Mouse (Mus musculus) limb, embryonic 14.5 days (tissue): ENCODE results near the gene Tbc1d1. TPM values are rescaled to one million over a fixed set of nuclear protein-coding genes. Genes with fewer than 3 reads are reported as not detected.
A peak's percentile ranks its signal among the peaks of the same experiment; 100 is the strongest.

Experiments
- ATAC-seq: fragments of 200-750 bp; cut with Nextera tagmentation; 2 replicates; pipeline ENCODE4 v1.8.0; 2017; ENCODE audit warnings: low read depth, moderate number of reproducible peaks, moderate TSS enrichment; ENCODE audit not compliant: low FRiP score
- DNase-seq: peaks from one replicate; pipeline ENCODE4 v3.0.0-alpha.2; 2015; ENCODE audit warnings: low spot score
- H3K27ac ChIP-seq: fragments of 300-500 bp; sonication (generic); replicated peaks from 2 replicates; pipeline ENCODE4 v1.5.1; 2014; ENCODE audit warnings: low read depth, mild to moderate bottlenecking, low read length, moderate library complexity, mixed read lengths
- H3K27me3 ChIP-seq: fragments of 300-500 bp; sonication (generic); 2 replicates; pipeline ENCODE4 v1.6.1; 2014; ENCODE audit warnings: low read length, mixed read lengths; ENCODE audit not compliant: control insufficient read depth, insufficient read depth
- H3K36me3 ChIP-seq: fragments of 300-500 bp; sonication (generic); 2 replicates; pipeline ENCODE4 v1.6.1; 2014; ENCODE audit warnings: mild to moderate bottlenecking, low read length, moderate library complexity, mixed read lengths; ENCODE audit not compliant: control insufficient read depth, insufficient read depth
- H3K4me1 ChIP-seq: fragments of 300-500 bp; sonication (generic); 2 replicates; pipeline ENCODE4 v1.6.1; 2014; ENCODE audit warnings: antibody characterized with exemption, low read length, mixed read lengths; ENCODE audit not compliant: control insufficient read depth, insufficient read depth
- H3K4me2 ChIP-seq: fragments of 300-500 bp; sonication (generic); replicated peaks from 2 replicates; pipeline ENCODE4 v1.6.1; 2014; ENCODE audit warnings: low read depth, mild to moderate bottlenecking, low read length, moderate library complexity; ENCODE audit not compliant: severe bottlenecking
- H3K4me3 ChIP-seq: fragments of 300-500 bp; sonication (generic); replicated peaks from 2 replicates; pipeline ENCODE4 v1.5.1; 2014; ENCODE audit warnings: low read length
- H3K9ac ChIP-seq: fragments of 300-500 bp; sonication (generic); 2 replicates; pipeline ENCODE4 v1.6.1; 2014; ENCODE audit warnings: mild to moderate bottlenecking, low read depth, low read length, moderate library complexity; ENCODE audit not compliant: severe bottlenecking
- H3K9me3 ChIP-seq: fragments of 300-500 bp; sonication (generic); 2 replicates; pipeline ENCODE4 v1.6.1; 2016; ENCODE audit warnings: low read length; ENCODE audit not compliant: control insufficient read depth
- POLR2A ChIP-seq: fragments of 200-500 bp; IDR thresholded peaks from 2 replicates; pipeline ENCODE4 v1.8.0; 2012; ENCODE audit warnings: inconsistent platforms, mild to moderate bottlenecking, moderate library complexity, borderline replicate concordance; ENCODE audit not compliant: insufficient read depth, insufficient read length; ENCODE audit errors: extremely low read depth
- WGBS: fragments of 180-500 bp; shearing (Covaris S2); extraction: QIAGEN DNeasy Blood & Tissue Kit; methylation state at CpG from one replicate; pipeline ENCODE4 v1.1.7; 2014; 5-methylcytosine and 5-hydroxymethylcytosine counted together
- polyA plus RNA-seq, 2 experiments: library from polyadenylated mRNA; depleted of rRNA in 1 of 2; stranded (reverse) in 1 of 2; unstranded in 1 of 2; fragments of >200 nt; fragmentation: Nextera tagmentation in 1 of 2; extraction: Ambion mirVana in 1 of 2; gene quantifications; 2 replicates each; pipeline versions ENCODE4 v1.2.1 to v1.2.3; 2012 to 2014

Tbc1d1 gene
- polyA plus RNA-seq, 2 experiments: 23.1 to 25.5 TPM

DNA sequence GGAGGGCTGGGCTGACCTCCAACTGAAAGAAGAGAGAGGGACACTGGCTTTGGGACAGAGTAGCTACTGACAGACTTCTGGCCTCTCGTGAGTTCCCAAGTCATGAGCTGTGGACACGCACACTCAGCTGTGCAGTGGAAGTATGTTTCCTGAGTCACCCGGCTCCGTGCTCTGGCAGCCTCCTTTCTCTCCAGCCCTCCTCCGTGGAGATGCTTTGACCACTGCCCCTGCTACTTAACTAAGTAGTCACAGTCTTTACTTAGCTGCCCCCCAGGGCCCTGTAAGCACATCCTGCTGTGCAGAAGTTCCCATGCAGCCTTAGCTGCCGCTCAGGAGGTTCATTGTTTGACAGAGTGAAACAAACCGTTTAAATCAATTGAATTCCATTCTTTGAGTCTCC, 113.6 kb downstream of the Tbc1d1 start:
- no peak for TF ChIP-seq POLR2A
- ATAC-seq (no peak), DNase-seq (no peak)
- WGBS: 40% methylated on average over 7 of the region's 7 CpGs
- no peak overlapping the region for H3K4me2 ChIP-seq
- H3K4me3 ChIP-seq: no peak overlapping the region
- H3K27ac ChIP-seq: no peak overlapping the region
- H3K27me3 ChIP-seq: no peaks in the 10 kb centered on the region
- H3K9me3 ChIP-seq: no peaks in the 10 kb centered on the region
- H3K9ac ChIP-seq: no peak overlapping the region
- peaks cover 5% of the 10 kb centered on the region; the same call in 1 of the 2 replicates for H3K4me1 ChIP-seq
- H3K36me3 ChIP-seq: peaks cover 14% of the 10 kb centered on the region

DNA sequence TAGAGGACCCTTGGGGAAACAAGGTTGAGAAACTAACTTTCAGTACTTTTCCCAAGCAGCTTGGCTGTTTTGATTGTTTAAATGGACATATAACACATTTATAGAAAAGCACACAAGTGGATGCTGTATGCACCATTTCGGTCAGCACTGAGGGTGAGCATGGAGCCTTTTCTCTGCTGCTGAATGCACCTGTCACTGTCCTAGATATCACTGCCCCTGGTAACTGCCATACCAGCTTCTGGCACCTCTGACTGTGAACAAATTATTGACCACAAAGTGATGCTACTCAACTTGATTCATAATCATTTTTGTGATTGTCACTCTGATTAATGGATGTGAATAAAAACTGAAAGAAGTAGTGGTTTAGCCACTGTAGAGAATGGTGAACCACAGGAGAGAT, 117.4 kb downstream of the Tbc1d1 start:
- Histone ChIP-seq H3K9ac (no peak overlapping the region), H3K4me2 (no peak overlapping the region), H3K27me3 (no peaks in the 10 kb centered on the region), H3K27ac (no peak overlapping the region), H3K9me3 (no peaks in the 10 kb centered on the region), H3K4me1 (peaks cover 5% of the 10 kb centered on the region; the same call in 1 of the 2 replicates), H3K36me3 (peaks cover 18% of the 10 kb centered on the region), H3K4me3 (no peak overlapping the region)
- ATAC-seq (no peak), DNase-seq (no peak)
- TF ChIP-seq POLR2A: no peak
- WGBS: 88% methylated on average over 1 of the region's 1 CpGs

DNA sequence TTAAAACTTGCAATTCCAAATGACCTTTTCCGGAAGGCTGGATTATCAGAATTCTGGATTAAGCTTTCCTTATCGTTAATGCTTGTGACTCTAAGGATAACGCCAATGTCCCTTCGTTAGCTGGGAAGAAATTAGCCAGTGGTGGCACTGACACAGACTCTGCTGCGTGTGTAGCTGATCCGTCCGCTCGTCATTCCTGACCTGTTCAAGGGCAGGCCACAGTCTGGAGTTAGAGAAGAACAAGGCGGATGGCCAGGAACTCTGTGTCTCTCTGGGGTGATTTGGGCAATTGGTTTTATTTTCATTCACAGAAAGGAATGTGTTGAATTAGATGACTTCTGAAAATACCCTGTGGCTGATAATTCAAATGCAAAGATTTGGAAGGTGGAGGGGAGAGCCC, 118.2 kb downstream of the Tbc1d1 start:
- Histone ChIP-seq H3K9me3 (no peaks in the 10 kb centered on the region), H3K27me3 (no peaks in the 10 kb centered on the region), H3K4me1 (peaks cover 5% of the 10 kb centered on the region; the same call in 1 of the 2 replicates), H3K4me3 (no peak overlapping the region), H3K36me3 (peaks cover 23% of the 10 kb centered on the region), H3K4me2 (no peak overlapping the region), H3K27ac (no peak overlapping the region), H3K9ac (no peak overlapping the region)
- no peak for ATAC-seq
- TF ChIP-seq POLR2A: no peak
- no peak for DNase-seq
- 83% methylated on average over 9 of the region's 9 CpGs for WGBS

DNA sequence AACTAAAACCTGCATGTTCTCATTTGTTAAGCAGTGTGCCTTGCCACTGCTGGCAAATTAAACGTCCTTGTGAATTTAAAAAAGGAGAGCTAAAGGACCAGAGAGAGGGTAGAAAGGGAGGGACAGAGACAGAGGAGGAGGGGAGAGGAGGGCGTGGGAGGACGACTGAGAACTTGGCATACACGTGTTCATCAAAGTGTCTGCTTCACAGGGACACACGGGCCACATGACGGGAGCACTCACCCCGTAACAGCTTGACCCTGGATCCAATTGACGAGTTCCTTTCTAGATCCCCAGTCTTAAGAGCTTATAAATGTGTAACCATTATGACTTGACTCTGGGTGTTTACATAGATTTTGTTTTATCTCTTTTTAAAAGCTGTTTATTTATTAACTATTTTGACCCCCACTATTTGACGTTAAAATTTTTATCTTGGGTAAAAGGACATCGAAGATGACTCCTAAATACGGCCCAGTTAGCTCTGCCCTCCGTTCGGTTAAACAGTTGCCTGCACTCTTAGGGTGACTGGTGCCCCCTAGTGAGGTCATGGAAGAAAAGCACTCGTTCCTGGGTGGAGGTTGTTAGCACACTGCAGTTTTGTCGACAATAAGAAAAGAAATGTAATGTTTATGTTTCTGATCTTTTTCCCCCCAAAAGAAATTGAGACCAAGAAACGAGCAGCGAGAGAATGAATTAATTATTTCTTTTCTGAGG, 118.8 kb downstream of the Tbc1d1 start:
- H3K27me3 ChIP-seq: no peaks in the 10 kb centered on the region
- H3K27ac ChIP-seq: no peak overlapping the region
- H3K4me1 ChIP-seq: no peaks in the 10 kb centered on the region; the same call in 1 of the 2 replicates
- peaks cover 27% of the 10 kb centered on the region for H3K36me3 ChIP-seq
- no peak for TF ChIP-seq POLR2A
- no peaks in the 10 kb centered on the region for H3K9me3 ChIP-seq
- WGBS: 41% methylated on average over 17 of the region's 17 CpGs
- ATAC-seq (0 out of 2 replicates have a peak, but pooled peaks have one; percentile 54), DNase-seq (peak; percentile 62)
- no peak overlapping the region for H3K4me2 ChIP-seq
- H3K9ac ChIP-seq: no peak overlapping the region
- no peak overlapping the region for H3K4me3 ChIP-seq

DNA sequence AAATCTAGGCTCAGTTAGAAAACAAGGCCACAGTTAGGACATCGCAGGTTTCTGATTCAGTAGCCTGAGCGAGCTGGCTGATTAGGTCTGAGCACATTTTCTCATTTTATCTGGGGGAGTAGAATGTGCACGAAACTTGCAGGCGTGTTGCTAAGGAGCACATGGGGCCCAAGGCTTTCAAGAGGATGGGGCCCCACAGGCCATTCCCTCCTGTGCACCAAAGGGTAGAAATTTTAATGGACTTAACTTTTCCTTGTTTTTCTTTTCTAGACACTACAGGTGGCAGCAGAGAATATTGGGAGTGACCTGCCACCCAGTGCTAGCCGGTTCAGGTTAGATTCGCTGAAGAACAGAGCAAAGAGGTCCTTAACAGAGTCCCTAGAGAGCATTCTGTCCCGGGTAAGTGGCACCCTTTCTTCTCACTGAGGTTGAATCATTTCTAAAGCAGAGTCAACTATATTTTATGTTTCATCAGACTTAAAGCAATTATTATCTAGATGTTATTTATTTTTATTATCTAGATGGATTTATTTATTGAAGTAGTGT, 121.6 kb downstream of the Tbc1d1 start:
- H3K36me3 ChIP-seq: peaks cover 33% of the 10 kb centered on the region
- ATAC-seq (no peak), DNase-seq (no peak)
- H3K27me3 ChIP-seq: no peaks in the 10 kb centered on the region
- no peak overlapping the region for H3K9ac ChIP-seq
- no peaks in the 10 kb centered on the region for H3K4me1 ChIP-seq
- TF ChIP-seq POLR2A: no peak
- H3K4me2 ChIP-seq: no peak overlapping the region
- H3K9me3 ChIP-seq: no peaks in the 10 kb centered on the region
- whole genome bisulfite sequencing: 79% methylated on average over 7 of the region's 7 CpGs
- no peak overlapping the region for H3K4me3 ChIP-seq
- no peak overlapping the region for H3K27ac ChIP-seq
